Mouse (Mus musculus) liver, postnatal 0 days (tissue): ENCODE data around the gene Rbms1.

Experiments used
- CTCF ChIP-seq: sonication (generic); IDR thresholded peaks from 2 replicates; pipeline ENCODE4 v1.5.1; 2016; ENCODE audit warnings: antibody characterized with exemption, low read depth
- EP300 ChIP-seq: IDR thresholded peaks from 2 replicates; pipeline ENCODE4 v1.6.1; 2016; ENCODE audit warnings: antibody characterized with exemption, low read depth, mild to moderate bottlenecking

DNA sequence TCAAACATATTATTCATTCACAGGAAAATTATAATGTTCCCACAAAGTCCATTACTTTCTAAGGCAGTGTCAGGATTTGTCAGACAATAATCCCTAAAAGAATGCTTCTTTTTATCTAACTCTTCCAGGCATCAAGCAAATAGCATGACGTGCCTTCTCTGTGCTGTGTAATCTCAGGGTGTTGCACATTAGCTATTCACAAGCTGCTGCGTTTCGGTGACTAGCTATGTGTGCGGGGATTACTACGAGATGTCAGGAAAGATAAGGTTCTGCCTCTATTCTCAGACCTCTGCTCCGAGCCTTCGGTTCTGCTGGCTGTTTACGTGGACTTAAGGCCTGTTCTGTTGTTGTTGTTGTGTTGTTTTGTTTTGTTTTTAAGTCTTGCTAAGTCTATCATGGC lies 130.7 kb downstream of the Rbms1 start:
- TF ChIP-seq CTCF (no peak), EP300 (no peak)
